Mouse (Mus musculus): ENCODE measurements at regions not wholly inside any gene's neighbourhood (a gene's known extent, or its start where the extent isn't known, plus 50 kb on each side); places are given as distances from the start of the nearest gene placed in this dataset.
A peak's percentile ranks its signal among the peaks of the same experiment; 100 is the strongest.

DNA sequence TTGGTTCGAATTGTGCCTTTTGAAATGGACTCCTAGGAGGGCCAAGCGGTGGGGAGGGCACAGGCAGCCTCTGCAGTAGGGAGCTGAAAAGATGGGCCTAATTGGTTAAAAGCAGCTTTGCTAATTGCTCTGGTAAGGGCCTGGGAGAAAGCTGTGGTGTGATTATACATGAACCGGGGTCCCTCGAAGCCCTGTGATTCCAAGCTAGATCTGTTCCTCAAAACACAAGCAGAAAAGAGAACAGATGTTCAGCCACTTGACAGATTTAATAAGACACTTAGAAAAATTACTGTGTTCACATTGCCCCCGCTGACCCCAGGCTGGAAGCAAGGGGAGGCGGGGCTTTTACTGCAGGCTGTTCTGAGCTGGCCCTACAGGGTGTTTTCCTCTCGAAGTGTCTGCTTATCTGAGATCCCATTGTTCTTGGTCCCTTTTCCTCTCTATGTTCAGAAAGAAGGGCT is 202.7 kb upstream of the Mphosph6 start:
- H3K9me3 ChIP-seq (ENCODE audit: low read length) = no peaks in the 10 kb centered on the region
- ATAC-seq (peak; percentile 81), DNase-seq (peak; percentile 25)
- WGBS = 13% methylated on average over 7 of the region's 7 CpGs
- no peaks in the 10 kb centered on the region for H3K36me3 ChIP-seq (ENCODE audit: insufficient read depth)
- no peak overlapping the region for H3K4me2 ChIP-seq (ENCODE audit: low read depth)
- H3K4me1 ChIP-seq (ENCODE audit: insufficient read depth) = peaks cover 4% of the 10 kb centered on the region; the same call in 1 of the 2 replicates
- no peak for TF ChIP-seq CTCF (IDR thresholded peaks at IDR 0.05; ENCODE audit: low read depth)
- H3K27ac ChIP-seq (ENCODE audit: low read depth, low read length) = no peak overlapping the region
- H3K4me3 ChIP-seq (ENCODE audit: low read depth, low read length) = no peak overlapping the region
- no peak overlapping the region for H3K9ac ChIP-seq
- H3K27me3 ChIP-seq (ENCODE audit: insufficient read depth, low read length) = peaks cover 3% of the 10 kb centered on the region; the same call in 1 of the 2 replicates

- H3K27ac ChIP-seq (ENCODE audit: low read depth, low read length) = no peak overlapping the region
- H3K27me3 ChIP-seq (ENCODE audit: insufficient read depth, low read length) = peaks cover 3% of the 10 kb centered on the region; the same call in 1 of the 2 replicates
- WGBS = 93% methylated on average over 10 of the region's 10 CpGs
- H3K4me1 ChIP-seq (ENCODE audit: insufficient read depth) = peaks cover 4% of the 10 kb centered on the region; the same call in 1 of the 2 replicates
- H3K9ac ChIP-seq = no peak overlapping the region
- H3K36me3 ChIP-seq (ENCODE audit: insufficient read depth) = no peaks in the 10 kb centered on the region
- no peak overlapping the region for H3K4me2 ChIP-seq (ENCODE audit: low read depth)
- ATAC-seq (no peak), DNase-seq (no peak)
- H3K4me3 ChIP-seq (ENCODE audit: low read depth, low read length) = no peak overlapping the region
- no peaks in the 10 kb centered on the region for H3K9me3 ChIP-seq (ENCODE audit: low read length)
- no peak for TF ChIP-seq CTCF (IDR thresholded peaks at IDR 0.05; ENCODE audit: low read depth)
Observed at GRCm38 (mm10) chr8:118001138-118001537, 199.4 kb upstream of the Mphosph6 start.

- WGBS = 88% methylated on average over 7 of the region's 7 CpGs
- H3K36me3 ChIP-seq (ENCODE audit: insufficient read depth) = no peaks in the 10 kb centered on the region
Observed at GRCm38 (mm10) chr8:117991826-117992225, 190.1 kb upstream of the Mphosph6 start.

GRCm38 (mm10) chr8:117988781-117989180 is 187.0 kb upstream of the Mphosph6 start:
- WGBS = 50% methylated on average over 5 of the region's 5 CpGs

More at GRCm38 (mm10) chr8:117991826-117992225, 190.1 kb upstream of the Mphosph6 start:
- no peak for DNase-seq
- H3K4me1 ChIP-seq (ENCODE audit: insufficient read depth) = no peaks in the 10 kb centered on the region
- H3K9ac ChIP-seq = no peak overlapping the region
- H3K4me3 ChIP-seq (ENCODE audit: low read depth, low read length) = no peak overlapping the region
- ATAC-seq = no peak
- no peaks in the 10 kb centered on the region for H3K27me3 ChIP-seq (ENCODE audit: insufficient read depth, low read length)
- H3K9me3 ChIP-seq (ENCODE audit: low read length) = no peaks in the 10 kb centered on the region
- no peak overlapping the region for H3K4me2 ChIP-seq (ENCODE audit: low read depth)
- H3K27ac ChIP-seq (ENCODE audit: low read depth, low read length) = no peak overlapping the region
- TF ChIP-seq CTCF (IDR thresholded peaks at IDR 0.05; ENCODE audit: low read depth) = no peak

GRCm38 (mm10) chr8:117968306-117968705 is 166.6 kb upstream of the Mphosph6 start:
- ATAC-seq (no peak), DNase-seq (no peak)
- no peak overlapping the region for H3K4me3 ChIP-seq (ENCODE audit: low read depth, low read length)
- no peak overlapping the region for H3K9ac ChIP-seq
- no peaks in the 10 kb centered on the region for H3K36me3 ChIP-seq (ENCODE audit: insufficient read depth)
- TF ChIP-seq CTCF (IDR thresholded peaks at IDR 0.05; ENCODE audit: low read depth) = no peak
- no peaks in the 10 kb centered on the region for H3K9me3 ChIP-seq (ENCODE audit: low read length)
- H3K27ac ChIP-seq (ENCODE audit: low read depth, low read length) = no peak overlapping the region
- H3K4me2 ChIP-seq (ENCODE audit: low read depth) = no peak overlapping the region
- no peaks in the 10 kb centered on the region for H3K4me1 ChIP-seq (ENCODE audit: insufficient read depth)
- WGBS = 93% methylated on average over 5 of the region's 5 CpGs
- H3K27me3 ChIP-seq (ENCODE audit: insufficient read depth, low read length) = no peaks in the 10 kb centered on the region

More at GRCm38 (mm10) chr8:117988781-117989180, 187.0 kb upstream of the Mphosph6 start:
- H3K9ac ChIP-seq = no peak overlapping the region
- ATAC-seq (peak; percentile 25; the same call in 1 of the 2 replicates), DNase-seq (peak; percentile 67)
- H3K4me2 ChIP-seq (ENCODE audit: low read depth) = no peak overlapping the region
- no peak overlapping the region for H3K4me3 ChIP-seq (ENCODE audit: low read depth, low read length)
- no peaks in the 10 kb centered on the region for H3K36me3 ChIP-seq (ENCODE audit: insufficient read depth)
- no peak for TF ChIP-seq CTCF (IDR thresholded peaks at IDR 0.05; ENCODE audit: low read depth)
- no peaks in the 10 kb centered on the region for H3K27me3 ChIP-seq (ENCODE audit: insufficient read depth, low read length)
- no peak overlapping the region for H3K27ac ChIP-seq (ENCODE audit: low read depth, low read length)
- H3K4me1 ChIP-seq (ENCODE audit: insufficient read depth) = no peaks in the 10 kb centered on the region
- H3K9me3 ChIP-seq (ENCODE audit: low read length) = no peaks in the 10 kb centered on the region

DNA sequence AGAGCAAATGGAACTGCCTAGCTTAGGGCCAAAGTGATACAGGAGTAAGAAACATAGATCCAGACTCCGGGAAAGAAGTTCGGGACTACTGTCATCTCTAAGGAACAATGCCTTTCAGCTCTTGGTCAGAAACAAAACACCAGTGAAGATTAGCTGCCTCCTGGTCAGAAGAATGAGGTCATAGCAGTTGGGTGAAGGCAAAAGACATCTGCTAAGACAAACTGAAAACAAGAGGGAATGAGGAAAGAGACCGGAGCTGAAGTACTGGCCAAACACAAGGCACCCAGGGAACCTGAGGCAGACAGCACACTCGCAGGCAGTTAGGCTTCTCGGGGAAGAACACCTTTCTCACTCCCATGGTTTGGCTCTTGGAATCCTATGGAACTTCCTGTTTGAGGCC is 164.8 kb upstream of the Mphosph6 start:
- no peak for ATAC-seq
- 87% methylated on average over 5 of the region's 5 CpGs for WGBS

DNA sequence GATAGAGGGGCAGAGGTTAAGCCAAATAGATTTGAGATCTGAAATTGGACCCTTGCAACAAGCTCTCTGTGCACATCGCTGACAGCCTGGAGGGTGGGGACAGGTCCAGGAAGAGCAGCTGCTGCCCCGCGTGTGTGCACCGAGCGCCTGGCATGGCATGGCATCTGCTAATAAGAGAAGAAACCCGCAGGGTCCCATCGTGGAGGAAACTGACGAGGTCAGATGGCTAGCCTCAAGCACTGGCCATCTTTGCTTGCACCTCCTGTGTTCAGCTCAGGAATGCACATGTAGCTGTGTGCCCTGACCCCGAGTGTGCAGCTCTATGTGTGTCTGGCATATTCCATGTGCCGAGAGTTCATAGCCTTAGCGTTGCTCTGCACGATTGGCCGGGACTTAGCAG is 161.7 kb upstream of the Mphosph6 start:
- 76% methylated on average over 13 of the region's 13 CpGs for WGBS
- no peaks in the 10 kb centered on the region for H3K36me3 ChIP-seq (ENCODE audit: insufficient read depth)
- H3K4me3 ChIP-seq (ENCODE audit: low read depth, low read length) = no peak overlapping the region
- TF ChIP-seq CTCF (IDR thresholded peaks at IDR 0.05; ENCODE audit: low read depth) = no peak
- no peaks in the 10 kb centered on the region; the same call in 1 of the 2 replicates for H3K27me3 ChIP-seq (ENCODE audit: insufficient read depth, low read length)
- H3K9ac ChIP-seq = no peak overlapping the region
- DNase-seq (no peak), ATAC-seq (no peak)
- H3K9me3 ChIP-seq (ENCODE audit: low read length) = no peaks in the 10 kb centered on the region
- no peak overlapping the region for H3K27ac ChIP-seq (ENCODE audit: low read depth, low read length)
- no peak overlapping the region for H3K4me2 ChIP-seq (ENCODE audit: low read depth)
- peaks cover 4% of the 10 kb centered on the region; the same call in 1 of the 2 replicates for H3K4me1 ChIP-seq (ENCODE audit: insufficient read depth)

More for the DNA sequence above, 164.8 kb upstream of the Mphosph6 start:
- Histone ChIP-seq H3K4me2 (ENCODE audit: low read depth) (no peak overlapping the region), H3K4me3 (ENCODE audit: low read depth, low read length) (no peak overlapping the region), H3K27me3 (ENCODE audit: insufficient read depth, low read length) (no peaks in the 10 kb centered on the region), H3K4me1 (ENCODE audit: insufficient read depth) (no peaks in the 10 kb centered on the region), H3K27ac (ENCODE audit: low read depth, low read length) (no peak overlapping the region), H3K9ac (no peak overlapping the region), H3K9me3 (ENCODE audit: low read length) (no peaks in the 10 kb centered on the region), H3K36me3 (ENCODE audit: insufficient read depth) (no peaks in the 10 kb centered on the region)
- no peak for TF ChIP-seq CTCF (IDR thresholded peaks at IDR 0.05; ENCODE audit: low read depth)
- DNase-seq = no peak

Data from forebrain, postnatal 0 days (tissue).